ENCODE assay signal across 8 mouse cellular contexts in the genomic region with DNA sequence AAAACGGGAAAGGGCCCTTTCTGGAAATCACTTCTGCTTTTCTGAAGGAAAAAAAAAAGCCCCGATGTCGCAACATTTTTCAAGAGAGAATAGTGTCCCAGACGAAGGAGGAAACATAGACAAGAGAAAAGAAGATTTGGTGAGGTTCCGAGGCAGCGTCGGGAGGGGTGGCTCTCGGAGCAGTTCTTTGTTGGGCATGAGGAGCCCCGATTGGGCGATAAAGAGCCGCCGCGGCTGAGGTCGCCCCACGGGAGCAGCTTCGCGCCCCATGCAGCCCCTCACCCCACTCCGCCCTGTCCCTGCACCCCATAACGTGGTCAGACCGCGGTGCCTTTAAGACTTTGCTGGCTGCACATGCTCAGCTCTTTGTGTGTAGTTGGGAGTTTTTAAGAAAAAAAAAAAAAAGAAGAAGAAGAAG. TPM values are rescaled to one million over a fixed set of nuclear protein-coding genes. Genes with fewer than 3 reads are reported as not detected.
DNase-seq lines count a peak whose midpoint lies in the region; ATAC-seq lines count a peak whose summit lies in the region.

No protein-coding gene starts in this region.

- no peak for DNase-seq in heart, embryonic 10.5 days (ENCODE audit: low spot score)
- no peak for DNase-seq in heart, postnatal 10 days
- DNase-seq in ES-CJ7 (ENCODE audit: low read depth, low spot score), result peak; percentile 41
- no peak for DNase-seq in intestine, embryonic 14.5 days (ENCODE audit: low spot score)
- DNase-seq in midbrain, embryonic 10.5 days (ENCODE audit: low spot score), result peak; percentile 74
- DNase-seq in thymus, postnatal 14 days, result peak; percentile 74
- no peak for DNase-seq in layer of hippocampus, adult 18-20 months (ENCODE audit: low spot score in 2 of 2)

- H3K36me3 ChIP-seq in heart, embryonic 10.5 days, result no peaks in the 10 kb centered on the region
- H3K36me3 ChIP-seq in embryonic facial prominence, embryonic 12.5 days, result no peaks in the 10 kb centered on the region
- no peaks in the 10 kb centered on the region for H3K36me3 ChIP-seq in intestine, embryonic 14.5 days (ENCODE audit: control insufficient read depth, insufficient read depth, low read length)
- H3K36me3 ChIP-seq in midbrain, embryonic 10.5 days, result no peaks in the 10 kb centered on the region

- H3K4me3 ChIP-seq in heart, embryonic 10.5 days, result peak overlapping the region; percentile 82
- peak overlapping the region; percentile 96 for H3K4me3 ChIP-seq in embryonic facial prominence, embryonic 12.5 days
- peak overlapping the region; percentile 78 for H3K4me3 ChIP-seq in intestine, embryonic 14.5 days (ENCODE audit: low read depth, low read length)
- H3K4me3 ChIP-seq in midbrain, embryonic 10.5 days, result peak overlapping the region; percentile 70

- under 1% methylated on average over 21 of the region's 21 CpGs for WGBS in heart, embryonic 10.5 days
- under 1% methylated on average over 21 of the region's 21 CpGs for WGBS in embryonic facial prominence, embryonic 12.5 days
- under 1% methylated on average over 21 of the region's 21 CpGs for WGBS in intestine, embryonic 14.5 days
- WGBS in midbrain, embryonic 10.5 days, result under 1% methylated on average over 21 of the region's 21 CpGs

- 0 out of 2 replicates have a peak, but pooled peaks have one; percentile 36 for ATAC-seq in embryonic facial prominence, embryonic 12.5 days (ENCODE audit: insufficient number of reproducible peaks, insufficient read depth, low FRiP score, low TSS enrichment)
- ATAC-seq in intestine, embryonic 14.5 days (replicated peaks; ENCODE audit: low FRiP score, low TSS enrichment, low read depth), result peak; percentile 30

- H3K9ac ChIP-seq in embryonic facial prominence, embryonic 12.5 days, result peak overlapping the region; percentile 96
- peak overlapping the region; percentile 89 for H3K9ac ChIP-seq in intestine, embryonic 14.5 days (ENCODE audit: low read length)

- H3K9me3 ChIP-seq in heart, embryonic 10.5 days, result no peaks in the 10 kb centered on the region
- H3K9me3 ChIP-seq in embryonic facial prominence, embryonic 12.5 days, result 0 out of 2 replicates have a peak, but pooled peaks cover 2% of the 10 kb centered on the region
- H3K9me3 ChIP-seq in intestine, embryonic 14.5 days (ENCODE audit: control insufficient read depth, low read length), result no peaks in the 10 kb centered on the region
- 0 out of 2 replicates have a peak, but pooled peaks cover 2% of the 10 kb centered on the region for H3K9me3 ChIP-seq in midbrain, embryonic 10.5 days (replicated peaks)

- peak overlapping the region; percentile 100 for H3K27ac ChIP-seq in heart, embryonic 10.5 days
- H3K27ac ChIP-seq in embryonic facial prominence, embryonic 12.5 days, result peak overlapping the region; percentile 96
- H3K27ac ChIP-seq in intestine, embryonic 14.5 days (ENCODE audit: low read depth), result peak overlapping the region; percentile 98
- peak overlapping the region; percentile 99 for H3K27ac ChIP-seq in midbrain, embryonic 10.5 days (replicated peaks)

- H3K27me3 ChIP-seq in heart, embryonic 10.5 days (ENCODE audit: insufficient read depth, poor library complexity, severe bottlenecking), result no peaks in the 10 kb centered on the region
- no peaks in the 10 kb centered on the region for H3K27me3 ChIP-seq in embryonic facial prominence, embryonic 12.5 days
- H3K27me3 ChIP-seq in intestine, embryonic 14.5 days (replicated peaks; ENCODE audit: control insufficient read depth, insufficient read depth, low read length), result no peaks in the 10 kb centered on the region
- H3K27me3 ChIP-seq in midbrain, embryonic 10.5 days (ENCODE audit: low read depth, poor library complexity, severe bottlenecking), result no peaks in the 10 kb centered on the region

- H3K4me1 ChIP-seq in heart, embryonic 10.5 days, result peaks cover 11% of the 10 kb centered on the region
- H3K4me1 ChIP-seq in embryonic facial prominence, embryonic 12.5 days, result peaks cover 13% of the 10 kb centered on the region; the same call in 1 of the 2 replicates
- peaks cover 29% of the 10 kb centered on the region for H3K4me1 ChIP-seq in intestine, embryonic 14.5 days (replicated peaks; ENCODE audit: control insufficient read depth, insufficient read depth, low read length)
- peaks cover 47% of the 10 kb centered on the region for H3K4me1 ChIP-seq in midbrain, embryonic 10.5 days

- peak overlapping the region; percentile 81 for H3K4me2 ChIP-seq in embryonic facial prominence, embryonic 12.5 days (replicated peaks)
- peak overlapping the region; percentile 79 for H3K4me2 ChIP-seq in intestine, embryonic 14.5 days (ENCODE audit: low read length)

- intact Hi-C loops in heart, postnatal 10 days (cut with DNase I), result loop anchor here (5.0 to 10.0 kb wide), 2 partner anchors 205 to 243 kb away; no protein-coding TSS in a partner anchor

RNA-seq across cellular contexts. Expression of a gene that starts 0.8 kb away (rescaled TPM):
- 3.2 and 5.1 TPM in 2 replicates for polyA plus RNA-seq in heart, embryonic 10.5 days (2016; fragmentation: Nextera tagmentation; extraction: Ambion mirVana)
- 10 to 100 TPM; 24.3 to 24.9 TPM for total RNA-seq in heart, postnatal 10 days (2021)
- 11.4 and 12.8 TPM in 2 replicates for polyA plus RNA-seq in embryonic facial prominence, embryonic 12.5 days (2016; fragmentation: Nextera tagmentation; extraction: Ambion mirVana)
- polyA plus RNA-seq in intestine, embryonic 14.5 days (2014; fragmentation: Nextera tagmentation; extraction: Ambion mirVana), result 7.4 and 9.3 TPM in 2 replicates
- 3.0 and 4.1 TPM in 2 replicates for polyA plus RNA-seq in midbrain, embryonic 10.5 days (2016; fragmentation: Nextera tagmentation; extraction: Ambion mirVana)
- 10 to 100 TPM; 64.3 to 71.3 TPM for total RNA-seq in layer of hippocampus, adult 18-20 months (2021)

Comparison
In these comparisons a context has a peak if more than half of its experiments do, and no peak if none do; other contexts are left out.
1. DNase-seq: peak in ES-CJ7 (single experiment), midbrain, embryonic 10.5 days (single experiment) and thymus, postnatal 14 days (single experiment); none in heart, embryonic 10.5 days (single experiment), heart, postnatal 10 days (0 of 2), intestine, embryonic 14.5 days (single experiment) and layer of hippocampus, adult 18-20 months (0 of 2).
2. Peak in every context shown above with its lines, with median percentiles within 50 percentile points of each other: H3K27ac ChIP-seq and H3K4me3 ChIP-seq.